Mouse (Mus musculus) ovary, postnatal 36 days (tissue): ENCODE data around the gene Rnf144a.

Experiments used
- DNase-seq: peaks from one replicate; pipeline ENCODE4 v3.0.0; 2022; ENCODE audit warnings: low spot score, mixed read lengths

Gene Rnf144a

GRCm38 (mm10) chr12:26410443-26410842, 4.6 kb downstream of the Rnf144a start:
- no peak for DNase-seq

GRCm38 (mm10) chr12:26408707-26409106, 6.3 kb downstream of the Rnf144a start:
- DNase-seq = no peak

GRCm38 (mm10) chr12:26404781-26405702, 10.0 kb downstream of the Rnf144a start:
- peak; percentile 32 for DNase-seq

- peak; percentile 36 for DNase-seq
Observed at GRCm38 (mm10) chr12:26403372-26404125, 11.5 kb downstream of the Rnf144a start.

- DNase-seq = no peak
Observed at GRCm38 (mm10) chr12:26401696-26402470, 13.2 kb downstream of the Rnf144a start.

- DNase-seq = no peak
Observed at GRCm38 (mm10) chr12:26401254-26401653, 13.8 kb downstream of the Rnf144a start.

- DNase-seq = no peak
Observed at GRCm38 (mm10) chr12:26400762-26401161, 14.3 kb downstream of the Rnf144a start.

- no peak for DNase-seq
Observed at GRCm38 (mm10) chr12:26399391-26399790, 15.7 kb downstream of the Rnf144a start.

GRCm38 (mm10) chr12:26398597-26398996, 16.5 kb downstream of the Rnf144a start:
- DNase-seq = no peak

GRCm38 (mm10) chr12:26394485-26395470, 20.3 kb downstream of the Rnf144a start:
- no peak for DNase-seq

- no peak for DNase-seq
Observed at GRCm38 (mm10) chr12:26393291-26393690, 21.8 kb downstream of the Rnf144a start.

- DNase-seq = no peak
Observed at GRCm38 (mm10) chr12:26391162-26391561, 23.9 kb downstream of the Rnf144a start.

- no peak for DNase-seq
Observed at GRCm38 (mm10) chr12:26387523-26387922, 27.5 kb downstream of the Rnf144a start.

- DNase-seq = no peak
Observed at GRCm38 (mm10) chr12:26386947-26387346, 28.1 kb downstream of the Rnf144a start.

GRCm38 (mm10) chr12:26386189-26386588, 28.9 kb downstream of the Rnf144a start:
- no peak for DNase-seq

- no peak for DNase-seq
Observed at GRCm38 (mm10) chr12:26385735-26386134, 29.3 kb downstream of the Rnf144a start.

- no peak for DNase-seq
Observed at GRCm38 (mm10) chr12:26381730-26382129, 33.3 kb downstream of the Rnf144a start.

- DNase-seq = no peak
Observed at GRCm38 (mm10) chr12:26379797-26380196, 35.3 kb downstream of the Rnf144a start.

- DNase-seq = no peak
Observed at GRCm38 (mm10) chr12:26377691-26378090, 37.4 kb downstream of the Rnf144a start.

GRCm38 (mm10) chr12:26376541-26377323, 38.3 kb downstream of the Rnf144a start:
- no peak for DNase-seq
